Mouse (Mus musculus) layer of hippocampus, adult 9-11 months (tissue): Measurements from ENCODE around the gene Zfp593.
"Not testable (repeated sequence)": the region's sequence is repeated elsewhere in the genome, so short reads cannot be mapped to it uniquely, and the experiment has no call there.

Experiments used
- DNase-seq: peaks from one replicate; pipeline ENCODE4 v3.0.0; 2022

The Zfp593 gene

DNA sequence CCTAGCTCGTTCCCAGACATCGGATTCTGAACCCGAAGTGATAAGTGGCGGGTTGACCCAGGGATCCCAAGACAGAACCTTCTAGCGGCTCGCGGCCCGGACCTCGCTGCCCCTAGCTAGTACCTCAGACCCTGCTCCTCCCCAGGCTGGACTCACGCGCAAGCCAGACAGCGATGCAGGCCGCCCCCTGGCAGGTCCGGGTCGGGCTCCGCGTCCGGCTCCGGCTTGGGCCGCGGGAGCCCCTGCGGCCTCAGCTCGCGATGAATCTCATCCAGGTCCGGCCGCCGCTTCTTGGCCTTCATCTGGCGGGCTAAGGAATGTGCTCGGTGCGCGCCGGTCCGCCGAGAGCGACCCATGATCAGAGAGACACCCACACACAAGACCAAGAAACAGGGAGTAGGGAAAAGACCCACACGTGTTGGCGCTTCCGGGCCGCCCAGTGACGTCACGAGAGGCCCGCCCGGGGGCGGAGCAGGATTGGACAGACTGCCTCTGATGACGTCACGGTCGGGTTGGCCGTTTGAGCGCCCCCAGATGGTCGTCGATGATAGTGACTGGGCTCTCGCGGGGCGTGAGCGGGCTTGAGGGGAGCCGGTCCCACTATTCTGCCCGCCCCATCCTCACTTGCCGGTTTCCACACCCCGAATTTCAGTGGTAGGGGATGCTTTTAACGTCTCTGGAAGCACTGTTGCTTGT, at the start of gene Zfp593:
Gene Zfp593, minus strand, starts transcription at position 445 of the 696 bp plus-strand sequence.
- peak; percentile 95 for DNase-seq

GRCm38 (mm10) chr4:134293692-134294163, 48.3 kb upstream of the Zfp593 start:
- no peak for DNase-seq

- DNase-seq: no peak
Measured at GRCm38 (mm10) chr4:134293061-134293691, 47.8 kb upstream of the Zfp593 start.

DNA sequence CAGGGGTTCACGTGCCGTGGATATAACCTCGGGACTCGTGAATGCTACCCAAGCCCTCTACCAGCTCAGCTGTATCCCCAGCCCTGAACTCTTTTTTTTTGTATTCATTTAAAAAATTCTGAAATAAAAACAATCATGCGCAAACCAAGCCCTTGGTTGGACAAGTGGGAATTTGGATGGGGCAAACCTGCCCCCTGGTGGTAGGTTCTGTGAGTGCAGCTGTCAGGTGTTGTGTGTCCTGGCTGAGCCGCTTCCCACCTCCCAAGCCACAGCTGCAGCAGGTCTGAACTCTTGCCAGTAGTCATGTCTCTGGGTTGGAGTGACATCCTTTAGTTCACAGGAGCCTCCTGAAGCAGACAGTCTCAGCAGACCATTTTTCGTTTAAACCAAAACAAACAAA, 46.7 kb upstream of the Zfp593 start:
- DNase-seq: peak; percentile 19

DNA sequence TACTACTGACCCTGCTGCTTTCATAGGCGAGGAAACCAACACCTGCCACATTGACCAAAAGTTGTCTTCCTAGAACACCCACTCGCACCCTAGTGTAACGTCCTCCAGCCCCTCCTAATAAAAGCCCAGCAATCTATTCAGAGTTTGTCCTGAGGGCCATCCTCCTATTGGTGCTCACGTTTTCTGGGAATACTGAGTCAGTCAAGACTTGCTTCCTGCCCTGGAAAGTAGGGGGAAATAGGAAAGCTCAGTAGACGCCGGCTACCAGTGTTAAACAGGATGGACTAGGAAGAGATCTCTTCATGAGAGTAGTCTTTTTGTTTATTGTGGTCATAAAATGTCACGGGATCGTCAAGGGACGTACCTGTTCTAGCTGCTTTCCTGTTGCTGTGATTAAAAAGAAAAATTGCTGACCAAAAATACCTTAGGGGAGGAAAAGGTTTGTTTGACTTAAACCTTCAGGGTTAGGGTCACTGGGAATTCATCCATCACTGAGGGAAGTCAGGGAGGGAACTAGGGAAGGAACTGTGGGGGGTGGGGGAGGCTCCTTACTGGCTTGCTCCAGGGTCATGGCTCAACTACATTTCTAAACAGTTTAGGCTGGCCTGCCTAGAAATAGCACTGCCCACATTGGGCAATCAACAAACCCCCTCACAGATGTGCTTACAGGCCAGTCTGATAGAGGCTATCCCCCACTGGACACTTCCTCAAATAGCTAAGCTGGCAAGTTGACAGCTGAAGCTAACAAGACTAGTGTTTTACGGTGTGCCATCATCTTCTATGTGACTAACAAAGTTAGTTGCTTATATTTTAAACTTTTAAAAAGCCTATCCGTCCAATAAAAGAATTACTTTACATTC, 43.2 kb upstream of the Zfp593 start:
- DNase-seq: peak; percentile 76

GRCm38 (mm10) chr4:134287575-134288025, 42.2 kb upstream of the Zfp593 start, which contains the start of gene Pdik1l:
Gene Pdik1l (minus strand): TSS chr4:134287895.
- DNase-seq: peak; percentile 72

- peak; percentile 94 for DNase-seq
Measured at GRCm38 (mm10) chr4:134287168-134287564, 41.8 kb upstream of the Zfp593 start.

DNA sequence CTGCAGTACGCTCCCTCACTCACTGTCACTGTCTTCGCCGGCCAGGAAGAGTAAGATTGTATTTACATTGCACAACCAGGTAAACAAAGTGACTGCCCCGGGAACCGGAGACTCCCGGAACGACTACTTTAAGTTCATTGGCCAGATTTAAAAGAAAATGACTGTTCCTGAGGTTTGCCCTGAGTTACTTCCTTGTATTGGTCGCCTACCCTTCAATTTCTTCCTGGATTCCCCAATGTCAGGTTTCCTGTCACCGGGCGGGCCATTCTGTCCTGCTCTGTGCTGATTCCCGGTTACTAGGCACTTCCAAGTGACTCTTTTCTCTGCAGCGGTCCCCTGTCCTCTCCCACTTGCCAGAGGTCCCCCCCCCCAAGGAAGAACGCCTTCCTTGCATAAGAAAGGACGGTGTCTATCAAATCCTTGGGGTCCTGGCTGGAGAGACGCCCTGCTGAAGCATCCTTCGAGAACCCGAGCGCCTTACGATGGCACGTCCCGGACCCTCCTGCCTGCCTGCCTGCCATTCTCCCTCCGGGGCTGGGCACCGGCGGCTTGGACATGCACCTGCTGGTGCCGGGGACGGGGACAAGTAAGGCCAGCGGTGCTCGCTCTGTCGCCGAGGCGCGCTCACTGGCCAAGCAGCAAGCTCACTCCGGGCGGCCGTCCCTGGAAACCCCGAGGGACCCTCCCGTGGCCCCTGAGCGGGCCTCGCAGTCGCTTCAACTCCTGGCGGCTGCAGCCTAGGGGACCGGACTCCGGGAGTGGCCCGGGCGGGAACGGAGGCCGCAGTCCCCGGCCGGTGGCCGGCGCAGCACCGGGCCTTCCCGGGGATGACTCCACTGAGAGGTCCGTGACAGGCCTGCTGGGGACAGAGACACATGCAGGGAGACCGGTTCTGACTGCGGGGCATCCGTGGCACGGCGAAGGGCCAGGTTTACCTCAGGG, 41.1 kb upstream of the Zfp593 start:
- DNase-seq: peak; percentile 30

DNA sequence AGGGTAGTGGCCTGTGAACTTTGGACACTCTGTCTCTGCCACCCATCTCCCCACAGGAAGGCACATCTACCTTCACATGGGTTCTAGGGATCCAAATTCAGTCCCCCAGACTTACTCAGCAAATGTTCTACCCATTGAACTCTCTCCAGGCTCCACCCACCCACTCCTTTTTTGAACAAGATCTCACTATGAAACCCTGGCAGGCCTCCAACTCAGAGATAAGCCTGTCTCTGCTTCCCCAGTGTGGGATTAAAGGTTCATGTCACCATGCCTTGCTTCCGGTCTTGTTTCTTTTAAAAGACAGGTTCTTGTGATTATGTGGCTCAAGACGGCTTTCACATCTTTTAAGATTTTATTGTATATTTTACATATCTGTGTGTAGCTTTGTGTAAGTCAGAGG, 39.5 kb upstream of the Zfp593 start:
- no peak for DNase-seq

DNA sequence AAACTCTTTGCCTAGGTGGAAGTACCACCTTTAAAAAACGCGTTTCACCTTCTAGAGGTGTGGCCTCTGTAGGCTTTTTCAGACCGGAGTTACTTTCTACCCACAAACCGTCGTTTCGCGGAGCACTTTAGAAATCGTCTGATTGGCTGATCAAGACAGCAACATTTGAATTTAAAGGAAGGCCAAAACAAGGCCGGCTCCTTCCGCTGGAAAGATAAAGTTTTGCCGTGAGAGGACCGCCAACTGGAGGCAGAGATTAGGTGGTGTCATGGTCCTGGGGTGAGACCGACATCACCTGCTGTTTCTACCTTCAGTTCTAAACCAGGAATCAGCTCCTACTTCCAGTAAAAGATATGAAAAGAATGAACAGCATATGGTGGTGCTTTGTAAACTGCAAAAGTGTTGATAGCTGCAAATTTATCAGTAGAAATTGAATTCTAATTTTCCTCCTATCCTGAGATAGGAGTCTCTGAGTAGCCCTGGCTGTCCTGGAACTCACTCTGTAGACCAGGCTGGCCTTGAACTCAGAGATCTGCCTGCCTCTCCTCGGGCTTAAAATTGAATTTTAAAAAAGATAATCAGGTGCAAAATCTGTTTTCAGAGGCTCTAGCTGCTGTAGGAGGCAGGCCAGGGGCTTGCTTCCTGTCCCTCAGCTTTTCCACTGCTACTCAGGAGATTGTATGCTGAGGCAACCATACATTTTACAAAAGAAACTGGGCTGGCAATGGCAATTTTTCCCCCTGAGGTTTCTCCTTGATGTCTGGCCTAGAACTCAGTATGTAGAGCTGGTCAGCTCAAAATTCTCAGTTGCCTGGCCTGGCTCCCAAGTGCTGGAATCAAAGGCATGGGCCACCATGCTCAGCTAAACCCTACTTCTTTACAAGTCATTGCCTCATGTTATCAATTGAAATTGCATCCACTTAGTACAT, 28.3 kb upstream of the Zfp593 start:
- DNase-seq: no peak

- no peak for DNase-seq
Measured at GRCm38 (mm10) chr4:134272731-134273416, 27.5 kb upstream of the Zfp593 start.

GRCm38 (mm10) chr4:134271979-134272378, 26.6 kb upstream of the Zfp593 start:
- DNase-seq: no peak

- DNase-seq: not testable (repeated sequence)
Measured at GRCm38 (mm10) chr4:134269622-134270021, 24.2 kb upstream of the Zfp593 start.

DNA sequence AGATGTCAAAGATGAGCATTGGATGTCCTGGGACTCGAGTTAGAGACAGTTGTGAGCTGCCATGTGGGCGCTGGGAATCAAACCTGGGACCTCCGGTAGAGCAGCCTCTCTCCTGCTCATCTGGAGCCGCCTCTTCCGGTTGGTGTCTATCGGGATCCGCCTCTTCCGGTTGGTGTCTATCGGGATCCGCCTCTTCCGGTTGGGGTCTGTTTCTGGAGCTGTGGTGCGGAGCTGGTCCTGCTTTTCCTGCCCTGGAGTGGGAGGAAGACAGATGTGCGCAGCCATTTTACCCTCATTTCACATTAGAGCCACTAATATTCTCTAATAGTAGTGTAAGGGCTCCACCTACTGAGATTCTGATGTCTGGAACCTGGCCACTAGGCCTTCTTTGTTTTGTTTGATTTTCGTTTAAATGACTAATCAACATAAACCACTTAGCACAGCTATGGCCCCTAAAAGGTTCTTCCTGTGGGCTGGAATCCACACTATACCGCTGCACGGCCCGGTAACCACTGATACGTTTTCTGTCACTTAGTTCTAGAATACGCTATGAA, 22.8 kb upstream of the Zfp593 start:
- DNase-seq: no peak

GRCm38 (mm10) chr4:134265860-134266585, 20.6 kb upstream of the Zfp593 start:
- no peak for DNase-seq

DNA sequence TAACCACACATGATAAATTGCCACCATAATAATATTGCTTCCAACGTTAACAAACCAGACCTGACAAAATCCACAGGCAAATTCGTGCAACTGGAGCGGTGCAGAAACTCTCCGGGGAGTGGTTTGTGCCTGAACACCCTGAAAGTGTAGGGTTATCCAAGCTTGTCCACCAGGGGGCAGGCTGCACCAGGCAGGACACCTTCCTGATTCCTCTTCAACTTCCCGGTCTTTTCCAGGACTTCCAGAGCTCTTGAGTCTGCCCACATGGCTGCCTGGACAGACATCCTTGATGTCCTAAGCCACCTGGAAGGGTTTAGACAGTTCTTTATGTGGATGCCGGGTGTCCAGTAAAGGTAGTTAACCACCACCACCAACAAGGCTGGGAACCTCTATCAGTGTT, 17.8 kb upstream of the Zfp593 start:
- no peak for DNase-seq

- no peak for DNase-seq
Measured at GRCm38 (mm10) chr4:134258354-134258753, 13.0 kb upstream of the Zfp593 start.

DNA sequence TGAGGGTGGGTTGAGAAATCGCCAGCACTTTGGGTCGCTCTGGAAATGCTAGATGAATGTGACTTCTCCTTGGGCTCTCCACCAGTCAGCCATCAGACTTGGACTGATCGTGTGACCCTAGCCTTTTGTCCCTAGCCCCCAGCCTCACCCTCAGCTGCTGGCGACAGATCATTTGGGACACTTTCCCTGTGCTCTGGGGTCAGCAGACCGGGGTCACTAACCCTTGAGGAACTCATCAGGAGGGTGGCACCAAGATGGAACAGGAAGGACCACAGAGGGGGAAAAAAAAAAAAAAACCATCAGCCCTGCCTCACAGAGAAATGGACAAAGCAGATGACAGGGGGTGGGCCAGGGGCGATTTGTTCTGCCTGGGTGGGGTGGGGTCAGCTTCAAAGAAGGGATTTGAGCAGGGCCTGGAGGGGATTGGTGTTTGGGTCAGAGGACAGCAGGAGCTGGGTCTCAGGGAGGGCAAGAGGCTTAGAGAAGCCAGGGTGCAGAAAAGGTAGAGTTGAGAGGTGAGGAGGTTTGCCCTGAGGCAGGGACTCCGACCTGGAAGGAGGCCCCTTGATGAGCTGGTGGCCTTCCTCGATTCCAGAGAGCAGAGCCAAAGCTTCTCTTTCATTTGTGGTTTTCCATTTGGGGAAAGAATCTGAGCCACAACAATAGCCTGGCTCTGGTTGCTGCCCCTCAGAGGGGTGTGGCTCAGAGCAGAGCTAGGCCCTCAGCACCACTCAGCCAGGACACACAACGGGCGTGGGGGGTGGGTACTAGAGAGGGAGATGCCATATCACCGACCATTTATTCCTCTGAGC, 12.0 kb upstream of the Zfp593 start:
- no peak for DNase-seq
